Comparison of ENCODE assay signal across 18 mouse cellular contexts in genomic region chr9:85121059-85121458, GRCm38 (mm10).
DNase-seq lines count a peak whose midpoint lies in the region; ATAC-seq and TF ChIP-seq lines count a peak whose summit lies in the region.
"Had no signal": no experiment of that assay in that cellular context is flagged by ENCODE, and none has a peak within 500 bp of the region (broad histone marks: within the 10 kb centered on the region; RNA-seq: fewer than 3 reads in every experiment).

No protein-coding gene starts in this region.

- H3K4me2 ChIP-seq in kidney, embryonic 16.5 days (replicated peaks; ENCODE audit: low read depth, low read length), result no peak overlapping the region
- H3K4me2 ChIP-seq: heart, embryonic 15.5 days; liver, embryonic 13.5 days; neural tube, embryonic 15.5 days had no signal

- H3K4me3 ChIP-seq in kidney, embryonic 16.5 days (ENCODE audit: low read length), result no peak overlapping the region
- no peak overlapping the region for H3K4me3 ChIP-seq in lung, adult 2 months (replicated peaks; ENCODE audit: extremely low read depth, low read depth, low read length)
- H3K4me3 ChIP-seq: gastrocnemius, adult 2 months; heart, embryonic 15.5 days; layer of hippocampus, adult 2 months; liver, embryonic 13.5 days; midbrain, embryonic 10.5 days; neural tube, embryonic 15.5 days had no signal

- no peak overlapping the region for H3K9ac ChIP-seq in kidney, embryonic 16.5 days (replicated peaks; ENCODE audit: low read length)
- H3K9ac ChIP-seq: forebrain, postnatal 0 days; heart, embryonic 15.5 days; liver, embryonic 13.5 days; neural tube, embryonic 15.5 days had no signal

- H3K27me3 ChIP-seq in kidney, embryonic 16.5 days (ENCODE audit: insufficient read depth, low read length), result no peaks in the 10 kb centered on the region
- H3K27me3 ChIP-seq: heart, embryonic 15.5 days; liver, embryonic 13.5 days; neural tube, embryonic 15.5 days had no signal

- no peaks in the 10 kb centered on the region for H3K9me3 ChIP-seq in kidney, embryonic 16.5 days (ENCODE audit: low read length)
- H3K9me3 ChIP-seq: heart, embryonic 15.5 days; liver, embryonic 13.5 days; midbrain, embryonic 10.5 days; neural tube, embryonic 15.5 days had no signal

- TF ChIP-seq POLR2A in lung, adult 2 months (IDR thresholded peaks at IDR 0.05; ENCODE audit: borderline replicate concordance, extremely low read depth, low read depth, low read length), result no peak

- DNase-seq in adrenal gland, adult (ENCODE audit: inconsistent age in 2 of 2, low spot score in 1 of 2), result peak; percentile 8 to 28
- DNase-seq in adrenal gland, adult 8-10 months, result no peak
- DNase-seq in kidney, postnatal 36 days, result peak; percentile 14 to 15
- DNase-seq in induced T-regulatory cell, adult 2 months (ENCODE audit: low read depth), result peak; percentile 45
- peak; percentile 30 for DNase-seq in naive thymus-derived CD4-positive, alpha-beta T cell, adult 2 months (ENCODE audit: low read depth)
- no peak for DNase-seq in lung, adult 2 months
- no peak for DNase-seq in right cerebral cortex, adult 2 months (ENCODE audit: low spot score in 2 of 2)
- DNase-seq: cerebellum, adult 8-10 months; forebrain, postnatal 0 days; gastrocnemius, adult 2 months; liver, embryonic 13.5 days; lung, postnatal 36 days; right cerebral cortex, postnatal 4 days had no signal

- no peaks in the 10 kb centered on the region for H3K36me3 ChIP-seq in kidney, embryonic 16.5 days (ENCODE audit: insufficient read depth, low read length)
- H3K36me3 ChIP-seq: heart, embryonic 15.5 days; liver, embryonic 13.5 days; midbrain, embryonic 10.5 days; neural tube, embryonic 15.5 days had no signal

- ATAC-seq in kidney, embryonic 16.5 days (ENCODE audit: low FRiP score, low TSS enrichment), result no peak
- ATAC-seq: forebrain, postnatal 0 days had no signal

- H3K27ac ChIP-seq in kidney, embryonic 16.5 days (ENCODE audit: low read length), result no peak overlapping the region
- H3K27ac ChIP-seq: gastrocnemius, adult 2 months; heart, embryonic 15.5 days; layer of hippocampus, adult 2 months; liver, embryonic 13.5 days; midbrain, embryonic 10.5 days; neural tube, embryonic 15.5 days had no signal

- no peaks in the 10 kb centered on the region for H3K4me1 ChIP-seq in kidney, embryonic 16.5 days (ENCODE audit: insufficient read depth, low read length)
- H3K4me1 ChIP-seq in lung, adult 2 months (ENCODE audit: control insufficient read depth, insufficient read depth, low read length), result no peaks in the 10 kb centered on the region
- H3K4me1 ChIP-seq: heart, embryonic 15.5 days; liver, embryonic 13.5 days; neural tube, embryonic 15.5 days had no signal

- no peak for TF ChIP-seq CTCF in lung, adult 2 months (IDR thresholded peaks at IDR 0.05; ENCODE audit: insufficient read depth, low read length)

Comparison
In these comparisons a context has a peak if more than half of its experiments do, and no peak if none do; other contexts are left out.
1. DNase-seq: peak in adrenal gland, adult (2 of 2), kidney, postnatal 36 days (2 of 2), induced T-regulatory cell, adult 2 months (single experiment) and naive thymus-derived CD4-positive, alpha-beta T cell, adult 2 months (single experiment); none in adrenal gland, adult 8-10 months (single experiment), lung, adult 2 months (single experiment) and right cerebral cortex, adult 2 months (0 of 2).